Mouse (Mus musculus): ENCODE results near the gene Klf5. TPM values are rescaled to one million over a fixed set of nuclear protein-coding genes. Genes with fewer than 3 reads are reported as not detected.

The Klf5 gene
- polyA plus RNA-seq (2015; fragmentation: Nextera tagmentation; extraction: Ambion mirVana): 1.8 and 2.1 TPM in 2 replicates

DNA sequence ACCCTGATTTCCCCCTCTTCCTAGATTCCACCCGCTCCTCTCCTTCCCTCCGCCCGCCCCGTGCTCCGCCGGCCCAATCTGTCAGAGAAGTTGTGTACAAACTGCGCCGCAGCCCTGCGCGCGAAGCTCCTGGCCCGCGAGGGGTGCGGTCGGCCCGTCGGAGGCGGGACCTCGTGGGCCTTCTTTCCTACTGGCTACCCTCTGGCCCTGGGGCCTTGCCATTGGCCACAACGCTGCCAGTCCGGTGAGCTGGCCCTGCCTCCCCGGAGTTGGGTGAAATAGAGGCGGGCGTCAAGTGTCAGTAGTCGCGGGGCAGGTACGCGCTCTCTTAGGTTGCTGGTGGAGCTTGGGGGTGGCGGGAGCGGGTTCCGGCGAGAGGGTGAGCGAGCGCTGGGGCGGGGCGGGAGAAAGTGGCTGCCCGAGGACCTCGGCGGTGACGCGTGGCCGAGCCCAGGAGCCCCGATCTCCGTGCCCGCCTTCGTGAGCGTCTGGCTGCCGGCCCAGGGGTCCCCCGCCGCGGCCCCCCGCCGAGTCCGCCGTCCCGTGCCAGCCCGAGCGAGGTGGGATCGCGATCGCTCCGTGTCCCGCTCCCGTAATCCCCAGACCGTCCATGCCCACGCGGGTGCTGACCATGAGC is at the start of gene Klf5:
Gene Klf5, plus strand, starts transcription at position 307 of the 637 bp plus-strand sequence.
- H3K27me3 ChIP-seq: peaks cover 64% of the 10 kb centered on the region
- H3K9me3 ChIP-seq (replicated peaks): no peaks in the 10 kb centered on the region
- WGBS (ENCODE audit: insufficient replicate concordance): under 1% methylated on average over 52 of the region's 67 CpGs
- H3K36me3 ChIP-seq (replicated peaks): no peaks in the 10 kb centered on the region
- peak within 1 kb of the TSS; percentile 68 for H3K9ac ChIP-seq
- H3K4me2 ChIP-seq: peak within 1 kb of the TSS; percentile 98
- H3K27ac ChIP-seq (replicated peaks): peak within 1 kb of the TSS; percentile 29; the same call in 1 of the 2 replicates
- peak within 1 kb of the TSS; percentile 68 for H3K4me3 ChIP-seq (replicated peaks)
- peak; percentile 97 for ATAC-seq (ENCODE audit: insufficient read depth)
- H3K4me1 ChIP-seq (replicated peaks): peaks cover 21% of the 10 kb centered on the region

DNA sequence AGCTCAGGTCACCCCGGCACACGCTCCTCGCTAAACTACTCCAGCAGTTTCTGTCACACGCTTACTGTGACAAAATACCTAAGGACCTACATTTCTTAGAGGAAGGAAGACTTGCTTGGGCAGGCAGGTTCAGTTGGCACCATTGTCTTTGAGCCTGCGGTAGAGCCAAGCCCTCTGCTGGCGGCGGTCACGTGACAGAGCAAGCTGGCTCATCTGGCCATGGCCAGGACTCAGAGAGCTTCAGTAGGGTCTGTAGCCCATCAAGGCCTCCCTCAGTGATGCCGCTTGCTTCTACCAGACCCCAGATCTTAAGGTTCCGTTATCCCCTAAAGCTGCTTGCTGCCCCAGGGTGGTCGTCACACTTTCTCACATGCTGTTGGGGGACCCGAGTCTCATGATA is 36.5 kb upstream of the Klf5 start:
- no peaks in the 10 kb centered on the region for H3K9me3 ChIP-seq (replicated peaks)
- H3K27ac ChIP-seq (replicated peaks): no peak overlapping the region
- H3K9ac ChIP-seq: no peak overlapping the region
- no peaks in the 10 kb centered on the region for H3K27me3 ChIP-seq
- H3K36me3 ChIP-seq (replicated peaks): no peaks in the 10 kb centered on the region
- 85% methylated on average over 12 of the region's 12 CpGs for WGBS (ENCODE audit: insufficient replicate concordance)
- ATAC-seq (ENCODE audit: insufficient read depth): no peak
- peaks cover 14% of the 10 kb centered on the region for H3K4me1 ChIP-seq (replicated peaks)
- no peak overlapping the region for H3K4me2 ChIP-seq
- H3K4me3 ChIP-seq (replicated peaks): no peak overlapping the region

DNA sequence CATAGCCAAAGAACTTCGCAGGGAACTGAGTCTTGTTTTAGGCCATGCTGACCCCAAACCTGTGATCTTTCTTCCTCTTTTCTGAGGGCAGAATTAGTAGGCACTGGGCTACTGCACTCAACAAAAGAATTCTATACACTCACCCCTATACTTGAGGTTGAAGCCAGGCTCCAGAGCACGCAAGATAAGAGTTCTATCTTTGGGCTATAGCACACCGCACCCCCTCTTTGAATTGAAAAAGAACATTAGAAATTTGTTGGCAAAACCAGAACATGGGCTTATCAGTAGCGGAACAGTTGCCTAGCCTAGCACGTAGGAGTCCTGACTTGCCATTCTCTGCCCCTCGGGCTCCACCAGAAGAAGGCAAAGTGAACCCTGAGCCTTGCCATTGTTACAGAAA is 34.7 kb upstream of the Klf5 start:
- Histone ChIP-seq H3K36me3 (replicated peaks) (no peaks in the 10 kb centered on the region), H3K4me1 (replicated peaks) (peaks cover 14% of the 10 kb centered on the region), H3K27ac (replicated peaks) (peak overlapping the region; percentile 53), H3K9ac (no peak overlapping the region), H3K9me3 (replicated peaks) (no peaks in the 10 kb centered on the region), H3K4me3 (replicated peaks) (no peak overlapping the region), H3K4me2 (no peak overlapping the region), H3K27me3 (no peaks in the 10 kb centered on the region)
- 37% methylated on average over 6 of the region's 6 CpGs for WGBS (ENCODE audit: insufficient replicate concordance)
- ATAC-seq (ENCODE audit: insufficient read depth): peak; percentile 91

DNA sequence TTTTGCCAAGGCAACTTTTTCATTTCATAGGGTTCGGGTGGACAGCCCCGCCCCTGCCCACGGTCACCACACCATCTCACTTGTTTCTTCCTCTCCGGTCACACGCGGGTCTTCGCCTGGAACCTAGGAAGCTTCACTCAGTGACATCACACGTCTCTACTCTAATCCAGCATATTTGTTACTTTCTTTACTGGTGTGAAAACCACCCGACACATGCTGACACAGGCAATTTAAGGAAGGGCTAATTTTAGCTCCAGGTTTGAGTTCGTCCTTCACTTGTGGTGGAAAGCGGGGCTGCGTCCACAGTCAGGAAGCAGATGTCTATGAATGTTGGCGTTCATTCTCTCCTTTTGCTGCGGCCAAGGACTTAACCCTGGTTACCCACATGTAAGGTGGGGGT is 32.7 kb upstream of the Klf5 start:
- H3K36me3 ChIP-seq (replicated peaks): no peaks in the 10 kb centered on the region
- H3K27ac ChIP-seq (replicated peaks): no peak overlapping the region
- H3K4me1 ChIP-seq (replicated peaks): peaks cover 14% of the 10 kb centered on the region
- no peaks in the 10 kb centered on the region for H3K9me3 ChIP-seq (replicated peaks)
- no peak for ATAC-seq (ENCODE audit: insufficient read depth)
- 42% methylated on average over 14 of the region's 14 CpGs for WGBS (ENCODE audit: insufficient replicate concordance)
- no peak overlapping the region for H3K9ac ChIP-seq
- H3K4me3 ChIP-seq (replicated peaks): no peak overlapping the region
- H3K27me3 ChIP-seq: no peaks in the 10 kb centered on the region
- H3K4me2 ChIP-seq: no peak overlapping the region; the same call in 1 of the 2 replicates

- no peak overlapping the region for H3K27ac ChIP-seq (replicated peaks)
- no peak overlapping the region for H3K4me3 ChIP-seq (replicated peaks)
- no peak overlapping the region for H3K9ac ChIP-seq
- peaks cover 14% of the 10 kb centered on the region for H3K4me1 ChIP-seq (replicated peaks)
- H3K9me3 ChIP-seq (replicated peaks): no peaks in the 10 kb centered on the region
- H3K36me3 ChIP-seq (replicated peaks): no peaks in the 10 kb centered on the region
- WGBS (ENCODE audit: insufficient replicate concordance): 69% methylated on average over 5 of the region's 5 CpGs
- no peak overlapping the region for H3K4me2 ChIP-seq
- no peaks in the 10 kb centered on the region for H3K27me3 ChIP-seq
- no peak for ATAC-seq (ENCODE audit: insufficient read depth)
These were observed 31.7 kb upstream of the Klf5 start for GRCm38 (mm10) chr14:99266749-99267148.

- H3K36me3 ChIP-seq (replicated peaks): no peaks in the 10 kb centered on the region
- H3K27me3 ChIP-seq: no peaks in the 10 kb centered on the region
- no peak overlapping the region for H3K4me2 ChIP-seq
- no peak for ATAC-seq (ENCODE audit: insufficient read depth)
- no peaks in the 10 kb centered on the region for H3K9me3 ChIP-seq (replicated peaks)
- no peak overlapping the region for H3K9ac ChIP-seq
- no peaks in the 10 kb centered on the region for H3K4me1 ChIP-seq (replicated peaks)
- H3K27ac ChIP-seq (replicated peaks): no peak overlapping the region
- H3K4me3 ChIP-seq (replicated peaks): no peak overlapping the region
- WGBS (ENCODE audit: insufficient replicate concordance): 38% methylated on average over 2 of the region's 2 CpGs
These were observed 24.4 kb upstream of the Klf5 start for GRCm38 (mm10) chr14:99274056-99274455.

DNA sequence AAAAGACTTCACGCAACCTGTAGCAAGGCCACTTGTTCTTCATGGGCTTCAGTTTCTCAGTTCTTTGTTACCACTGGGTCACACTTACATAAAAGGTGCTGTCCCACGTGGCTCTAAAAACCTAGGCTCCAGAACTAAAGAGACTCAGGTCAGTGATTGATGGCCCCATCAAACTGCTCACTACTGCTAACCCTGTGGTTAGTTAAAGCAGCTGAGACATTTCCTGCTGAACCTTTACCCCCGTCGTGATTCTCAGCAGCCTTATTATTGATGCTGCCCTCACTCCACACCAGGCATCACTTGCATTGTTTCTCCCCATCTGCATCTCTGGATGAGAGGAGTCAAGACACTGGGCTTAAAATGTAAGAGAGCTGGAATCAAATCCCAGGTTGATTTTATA is 22.7 kb upstream of the Klf5 start:
- Histone ChIP-seq H3K36me3 (replicated peaks) (no peaks in the 10 kb centered on the region), H3K9me3 (replicated peaks) (no peaks in the 10 kb centered on the region), H3K4me2 (no peak overlapping the region), H3K27ac (replicated peaks) (no peak overlapping the region), H3K27me3 (no peaks in the 10 kb centered on the region), H3K4me1 (replicated peaks) (no peaks in the 10 kb centered on the region), H3K4me3 (replicated peaks) (no peak overlapping the region), H3K9ac (no peak overlapping the region)
- ATAC-seq (ENCODE audit: insufficient read depth): no peak
- WGBS (ENCODE audit: insufficient replicate concordance): 27% methylated on average over 4 of the region's 4 CpGs

GRCm38 (mm10) chr14:99278312-99278711 is 20.2 kb upstream of the Klf5 start:
- Histone ChIP-seq H3K4me3 (replicated peaks) (no peak overlapping the region), H3K36me3 (replicated peaks) (no peaks in the 10 kb centered on the region), H3K9ac (no peak overlapping the region), H3K27me3 (no peaks in the 10 kb centered on the region), H3K9me3 (replicated peaks) (no peaks in the 10 kb centered on the region), H3K27ac (replicated peaks) (no peak overlapping the region), H3K4me2 (no peak overlapping the region), H3K4me1 (replicated peaks) (no peaks in the 10 kb centered on the region)
- 37% methylated on average over 9 of the region's 9 CpGs for WGBS (ENCODE audit: insufficient replicate concordance)
- no peak for ATAC-seq (ENCODE audit: insufficient read depth)

DNA sequence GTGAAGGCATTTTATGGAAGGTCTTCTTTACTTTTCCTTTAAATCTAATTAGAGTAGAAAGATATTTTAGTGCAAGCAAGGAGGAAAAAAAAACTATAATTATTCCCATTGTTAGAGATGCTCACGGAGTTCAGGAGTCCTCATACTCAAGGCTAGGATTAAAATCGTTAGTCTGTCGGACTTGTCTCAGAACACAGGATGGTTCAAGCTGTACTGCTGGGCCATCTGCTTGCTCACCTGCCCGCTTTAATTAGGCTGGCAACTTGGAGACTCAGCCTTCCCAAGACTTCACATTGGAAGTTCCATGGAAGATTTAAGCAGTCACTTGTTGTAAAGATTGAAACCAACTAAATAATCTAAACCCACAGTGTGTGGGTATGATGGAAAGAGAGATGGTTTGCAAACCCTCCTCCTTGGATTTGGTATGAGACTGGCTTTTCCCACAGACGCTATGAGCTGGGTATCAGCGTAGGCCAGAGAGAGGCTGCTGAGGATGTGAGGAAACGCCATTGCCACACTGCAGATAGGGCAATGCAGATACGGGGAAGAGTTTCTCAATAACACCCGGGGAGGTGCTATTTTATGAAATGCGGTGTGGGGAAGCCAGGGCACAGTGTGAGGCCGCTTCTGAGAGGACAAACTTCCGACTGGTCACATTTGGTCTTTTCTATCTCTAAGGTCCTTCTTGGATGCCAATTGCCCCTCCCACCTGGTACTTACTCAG is 19.6 kb upstream of the Klf5 start:
- peak; percentile 47 for ATAC-seq (ENCODE audit: insufficient read depth)
- Histone ChIP-seq H3K36me3 (replicated peaks) (no peaks in the 10 kb centered on the region), H3K4me1 (replicated peaks) (no peaks in the 10 kb centered on the region), H3K4me3 (replicated peaks) (no peak overlapping the region), H3K9ac (no peak overlapping the region), H3K27ac (replicated peaks) (no peak overlapping the region), H3K9me3 (replicated peaks) (no peaks in the 10 kb centered on the region), H3K27me3 (no peaks in the 10 kb centered on the region), H3K4me2 (no peak overlapping the region)
- 31% methylated on average over 12 of the region's 12 CpGs for WGBS (ENCODE audit: insufficient replicate concordance)

DNA sequence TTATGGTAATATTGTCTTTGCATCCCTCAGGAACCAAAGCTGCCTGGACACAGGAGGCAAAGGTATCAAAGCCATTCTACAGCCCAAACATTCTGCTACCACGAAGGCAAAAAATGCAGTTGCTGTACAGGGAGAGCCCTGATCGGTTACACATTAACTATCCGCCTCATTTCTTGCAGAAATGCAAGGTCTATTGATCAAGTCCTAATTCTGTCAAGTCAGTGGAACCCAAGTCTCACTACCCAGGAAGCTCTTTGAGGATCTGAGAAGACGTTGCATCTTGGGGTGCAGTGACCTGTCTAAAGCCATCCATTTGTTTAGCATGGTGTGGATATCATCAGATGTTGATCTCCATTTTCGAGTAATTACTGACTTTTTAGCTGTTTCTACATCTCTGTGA is 18.1 kb upstream of the Klf5 start:
- no peak for ATAC-seq (ENCODE audit: insufficient read depth)
- no peak overlapping the region for H3K4me2 ChIP-seq
- H3K4me3 ChIP-seq (replicated peaks): no peak overlapping the region
- no peaks in the 10 kb centered on the region for H3K4me1 ChIP-seq (replicated peaks)
- 48% methylated on average over 5 of the region's 5 CpGs for WGBS (ENCODE audit: insufficient replicate concordance)
- H3K9ac ChIP-seq: no peak overlapping the region
- H3K27me3 ChIP-seq: no peaks in the 10 kb centered on the region
- H3K36me3 ChIP-seq (replicated peaks): no peaks in the 10 kb centered on the region
- H3K27ac ChIP-seq (replicated peaks): no peak overlapping the region
- H3K9me3 ChIP-seq (replicated peaks): no peaks in the 10 kb centered on the region

DNA sequence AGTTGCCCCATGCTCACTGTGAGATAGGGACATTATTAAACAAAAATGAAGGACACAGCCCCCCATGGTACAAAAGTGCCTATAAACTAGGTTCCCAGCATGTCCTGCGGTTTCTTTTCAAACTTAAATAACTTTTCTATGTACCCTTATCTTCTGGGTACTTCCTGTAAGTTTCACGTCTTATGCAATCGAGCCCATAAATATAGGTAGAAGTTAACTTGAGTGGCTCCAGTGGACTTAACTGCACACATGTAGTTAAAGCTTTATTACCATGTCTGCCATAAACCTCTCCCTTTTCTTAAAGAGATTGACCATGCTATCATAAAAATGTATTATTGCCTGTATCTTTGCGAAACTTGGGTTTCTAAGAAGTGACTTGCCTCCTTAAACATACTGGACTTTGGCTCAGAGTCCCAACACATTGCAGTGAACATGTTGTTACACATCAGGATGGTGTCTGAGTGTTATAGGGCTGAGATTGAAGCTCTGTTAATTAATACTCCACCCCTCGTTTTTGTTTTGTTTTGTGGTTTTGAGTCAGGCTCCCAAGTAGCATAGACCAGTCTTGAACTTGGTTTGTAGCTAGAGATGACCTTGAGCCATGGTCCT is 17.6 kb upstream of the Klf5 start:
- no peak overlapping the region for H3K27ac ChIP-seq (replicated peaks)
- 36% methylated on average over 5 of the region's 5 CpGs for WGBS (ENCODE audit: insufficient replicate concordance)
- no peak overlapping the region for H3K4me3 ChIP-seq (replicated peaks)
- H3K9me3 ChIP-seq (replicated peaks): no peaks in the 10 kb centered on the region
- no peaks in the 10 kb centered on the region for H3K27me3 ChIP-seq
- no peaks in the 10 kb centered on the region for H3K4me1 ChIP-seq (replicated peaks)
- no peaks in the 10 kb centered on the region for H3K36me3 ChIP-seq (replicated peaks)
- no peak overlapping the region for H3K9ac ChIP-seq
- H3K4me2 ChIP-seq: no peak overlapping the region
- no peak for ATAC-seq (ENCODE audit: insufficient read depth)
